Mouse (Mus musculus) right cerebral cortex, adult 18-20 months (tissue): ENCODE results near the gene BC055324.
"Not testable (repeated sequence)": the region's sequence is repeated elsewhere in the genome, so short reads cannot be mapped to it uniquely, and the experiment has no call there.

Experiments
- DNase-seq: peaks from one replicate; pipeline ENCODE4 v3.0.0; 2022; ENCODE audit warnings: mixed read lengths

Gene BC055324

GRCm38 (mm10) chr1:163994721-163995608, at the start of gene BC055324, which contains the start of gene Mettl18:
BC055324 (minus strand) TSS chr1:163994796.
Mettl18 (plus strand) TSS chr1:163994889.
- DNase-seq = peak; percentile 89

DNA sequence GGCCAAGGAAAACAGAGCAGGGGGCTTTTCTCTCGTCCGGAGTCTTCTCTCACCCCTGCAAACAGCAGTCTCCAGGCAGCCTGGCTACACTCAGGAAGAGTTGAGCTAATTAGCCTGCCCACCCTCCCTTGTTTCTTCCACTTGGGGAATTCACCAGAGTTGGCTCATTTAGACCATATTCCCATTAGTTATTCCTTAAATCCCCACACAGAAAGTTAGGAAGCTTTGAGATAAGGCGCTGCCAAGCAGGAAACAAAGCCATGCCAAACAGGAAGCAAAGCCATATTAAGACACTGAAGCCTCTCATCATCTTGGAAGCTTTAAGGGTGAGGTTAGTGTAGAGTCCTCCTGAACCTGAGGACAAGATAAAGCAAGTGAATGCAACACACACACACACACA, 49.0 kb upstream of the BC055324 start:
- no peak for DNase-seq

DNA sequence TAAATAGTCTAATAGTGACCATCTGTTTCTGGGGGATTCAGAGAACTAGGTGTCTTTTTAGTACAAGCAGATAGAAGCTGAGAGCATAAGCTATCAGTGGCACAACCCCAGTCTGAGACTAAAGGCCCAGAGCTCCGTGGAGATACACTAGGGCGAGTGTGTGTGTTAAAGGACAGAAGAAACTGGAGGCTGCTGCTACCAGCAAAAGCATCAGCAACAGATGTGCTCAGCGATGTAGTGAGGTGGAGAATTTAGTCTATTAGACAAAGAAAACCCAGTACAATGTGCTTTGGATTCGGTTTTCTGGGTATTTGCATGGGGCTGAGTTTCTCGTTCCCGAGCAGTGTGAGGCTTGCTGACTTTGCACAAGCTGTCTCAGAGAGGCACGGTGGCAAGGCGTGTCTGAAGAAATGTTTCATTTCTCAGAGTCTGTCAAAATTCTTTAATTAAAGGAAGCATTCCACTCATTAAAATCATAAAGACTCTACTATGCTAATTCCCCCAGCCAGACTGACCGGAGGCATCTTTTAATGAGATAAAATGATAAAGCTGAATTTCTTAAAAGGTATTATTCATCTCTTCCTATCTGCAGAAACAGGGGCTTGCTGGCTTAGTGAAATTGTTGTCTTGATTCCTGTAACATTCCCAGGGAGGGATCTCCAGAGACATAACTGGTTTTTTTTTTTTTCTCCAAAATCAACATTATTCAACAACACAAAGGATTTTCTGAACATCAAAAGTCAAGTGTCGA, 46.0 kb upstream of the BC055324 start:
- no peak for DNase-seq

GRCm38 (mm10) chr1:164027416-164027815, 32.8 kb upstream of the BC055324 start:
- no peak for DNase-seq

DNA sequence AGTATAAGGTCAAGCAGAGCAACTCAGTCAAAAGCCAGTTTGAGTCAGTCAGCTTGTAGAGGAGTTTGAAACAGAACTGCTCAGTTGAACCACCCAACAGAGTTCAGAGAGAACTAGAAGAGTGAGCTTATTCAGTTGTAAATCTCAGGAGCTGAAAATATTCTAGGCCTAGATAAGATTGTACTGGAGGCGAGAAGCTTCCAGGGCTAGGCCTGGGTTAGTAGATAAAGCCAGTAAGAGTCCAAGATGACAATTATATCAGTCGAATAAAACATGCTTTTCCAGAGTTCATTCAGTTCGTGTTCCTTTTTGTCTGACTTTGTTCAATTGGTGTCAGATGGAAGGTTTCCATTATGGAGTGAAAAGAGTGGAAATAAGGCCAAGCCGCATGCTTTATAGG, 31.1 kb upstream of the BC055324 start:
- no peak for DNase-seq

GRCm38 (mm10) chr1:164022106-164022505, 27.5 kb upstream of the BC055324 start:
- DNase-seq = not testable (repeated sequence)

DNA sequence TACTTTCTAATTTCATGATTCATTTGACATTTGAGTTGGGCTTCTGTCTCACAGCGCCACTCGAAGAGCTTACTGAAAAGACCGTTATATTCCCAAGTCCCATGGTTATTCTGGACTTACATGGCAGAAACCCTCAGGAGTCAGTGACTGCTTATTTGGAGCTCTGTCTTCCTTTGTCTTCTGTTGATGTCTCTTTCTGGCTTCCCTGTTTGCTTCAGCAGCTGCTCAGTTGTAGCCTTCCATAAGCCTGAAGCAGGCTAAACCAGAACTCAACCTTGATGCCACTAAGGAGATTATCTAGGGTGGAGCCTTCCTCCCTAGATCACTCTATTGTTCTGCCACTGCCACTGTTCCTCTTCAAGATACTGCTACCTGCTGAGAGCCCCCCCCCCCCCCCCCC, 26.1 kb upstream of the BC055324 start:
- not testable (repeated sequence) for DNase-seq

- DNase-seq = no peak
Observed at GRCm38 (mm10) chr1:164019789-164020188, 25.2 kb upstream of the BC055324 start.

- DNase-seq = no peak
Observed at GRCm38 (mm10) chr1:164018221-164018896, 23.8 kb upstream of the BC055324 start.

DNA sequence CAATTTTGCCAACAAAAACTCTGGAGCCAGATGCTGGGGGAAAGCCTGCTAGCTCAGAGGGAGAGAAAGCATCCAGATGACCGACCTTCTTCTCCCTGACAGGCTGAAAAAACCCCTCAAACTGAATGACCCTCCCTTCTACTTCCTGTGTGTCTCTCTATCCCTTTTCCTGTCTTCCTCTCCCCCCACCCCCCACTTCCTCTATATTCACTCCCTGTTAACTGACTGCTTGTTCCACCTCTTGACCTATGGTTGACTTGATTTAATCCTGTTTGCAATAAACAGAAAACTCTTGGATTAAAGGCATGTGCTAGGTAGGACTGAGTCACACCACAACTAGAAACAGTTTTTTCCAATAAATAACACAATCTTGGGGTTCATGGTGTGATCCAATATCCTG, 20.0 kb upstream of the BC055324 start:
- DNase-seq = no peak

DNA sequence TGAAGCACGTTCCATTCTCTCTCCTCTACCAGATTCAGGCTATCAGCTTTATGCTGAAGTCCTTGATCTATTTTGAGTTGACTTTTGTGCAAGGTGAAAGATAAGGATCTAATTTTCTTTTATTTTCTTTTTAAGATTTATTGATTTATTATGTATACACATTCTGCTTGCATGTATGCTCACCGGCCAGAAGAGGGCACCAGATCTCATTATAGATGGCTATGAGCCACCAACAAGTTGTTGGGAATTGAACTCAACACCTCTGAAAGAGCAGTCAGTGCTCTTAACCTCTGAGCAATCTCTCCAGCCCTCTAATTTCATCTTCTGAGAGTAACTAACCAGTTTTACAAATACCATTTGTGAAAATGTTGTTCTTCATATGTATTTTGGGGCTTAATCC, 14.6 kb upstream of the BC055324 start:
- peak; percentile 4 for DNase-seq

DNA sequence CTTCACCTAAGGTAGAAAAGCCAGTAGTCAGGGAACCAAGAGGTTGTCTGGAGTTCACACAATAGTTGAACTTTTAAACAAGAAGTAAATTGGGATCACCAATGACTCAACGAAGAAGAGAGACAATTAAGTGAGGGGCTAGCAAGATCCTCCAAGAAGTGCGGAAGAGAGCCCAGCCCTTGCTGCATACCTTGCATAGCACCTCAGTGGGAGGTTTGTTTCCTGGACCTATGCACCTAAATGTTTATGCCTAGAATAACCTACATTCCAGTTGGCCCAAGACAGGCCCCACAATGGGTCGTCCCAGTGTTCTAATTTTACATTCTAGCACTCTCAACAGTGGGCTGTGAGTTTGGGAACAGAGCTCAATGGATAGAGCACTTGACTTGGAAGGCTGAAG, 9.7 kb upstream of the BC055324 start:
- no peak for DNase-seq

DNA sequence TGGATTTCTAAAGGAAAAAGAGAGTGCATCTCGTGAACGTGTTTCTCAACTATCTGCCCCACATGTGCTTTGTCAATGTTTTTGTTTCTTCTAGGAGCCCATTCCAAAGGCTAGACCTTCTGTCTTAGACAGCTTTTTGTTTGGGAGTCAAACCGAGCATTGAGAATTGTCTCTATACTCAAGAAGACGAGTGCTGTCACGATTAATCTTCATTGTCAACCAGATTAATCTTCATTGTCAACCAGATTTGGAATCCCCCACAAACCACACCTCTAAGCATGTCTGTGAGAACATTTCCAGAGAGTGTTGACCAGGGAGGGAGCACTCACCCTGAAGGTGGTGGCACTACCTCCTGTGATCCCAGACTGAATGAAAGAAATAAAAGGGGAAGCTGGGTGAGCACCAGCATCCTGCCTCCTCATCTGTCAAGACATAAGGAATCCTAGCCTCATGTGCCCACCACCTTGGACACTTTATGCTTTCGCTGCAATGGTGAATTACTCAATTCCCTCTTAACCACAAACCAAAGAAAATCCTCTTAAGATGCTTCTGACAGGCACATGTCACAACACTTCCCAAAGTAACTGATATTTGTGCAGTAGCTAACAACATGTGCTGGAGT, 7.3 kb upstream of the BC055324 start:
- no peak for DNase-seq

DNA sequence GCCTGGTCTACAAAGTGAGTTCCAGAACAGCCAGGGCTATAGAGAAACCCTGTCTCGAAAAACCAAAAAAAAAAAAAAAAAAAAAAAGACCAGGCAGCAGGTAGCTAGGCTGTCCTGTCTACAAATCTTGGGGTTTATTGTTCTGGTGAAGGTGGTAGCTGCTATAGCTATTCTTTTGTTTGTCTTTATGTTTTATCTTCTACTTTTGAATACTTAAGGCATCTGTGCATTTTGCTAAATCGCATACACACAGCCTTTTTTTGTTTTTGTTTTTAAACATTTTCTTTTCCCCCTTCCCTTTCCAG, 965 bp upstream of the BC055324 start:
- DNase-seq = no peak

DNA sequence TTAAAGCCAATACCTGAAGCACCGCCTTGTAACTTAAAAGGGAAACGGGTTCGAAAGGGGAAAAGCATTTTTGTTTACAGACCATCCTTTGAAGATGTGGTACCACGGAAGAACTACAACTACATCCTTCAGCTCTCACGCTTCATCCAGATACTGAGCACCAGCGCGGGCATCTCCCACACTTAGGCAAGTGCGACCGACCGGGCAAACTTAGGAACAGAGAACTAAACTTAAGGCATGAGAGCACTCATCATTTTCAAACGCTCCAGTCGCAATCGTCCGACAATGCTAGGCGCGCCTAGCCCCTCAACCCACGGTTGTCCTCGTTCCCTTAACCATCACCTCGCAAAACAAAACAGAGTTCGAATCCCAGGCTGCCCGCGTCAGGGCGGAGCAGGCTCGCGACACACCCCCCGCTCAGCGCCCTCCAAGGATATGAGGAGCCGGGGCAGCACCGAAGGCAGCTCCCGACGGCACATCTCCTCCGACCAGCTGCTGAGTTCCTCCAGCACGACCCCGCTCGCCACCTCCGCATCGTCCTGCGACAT, 349 bp downstream of the BC055324 start:
- no peak for DNase-seq

DNA sequence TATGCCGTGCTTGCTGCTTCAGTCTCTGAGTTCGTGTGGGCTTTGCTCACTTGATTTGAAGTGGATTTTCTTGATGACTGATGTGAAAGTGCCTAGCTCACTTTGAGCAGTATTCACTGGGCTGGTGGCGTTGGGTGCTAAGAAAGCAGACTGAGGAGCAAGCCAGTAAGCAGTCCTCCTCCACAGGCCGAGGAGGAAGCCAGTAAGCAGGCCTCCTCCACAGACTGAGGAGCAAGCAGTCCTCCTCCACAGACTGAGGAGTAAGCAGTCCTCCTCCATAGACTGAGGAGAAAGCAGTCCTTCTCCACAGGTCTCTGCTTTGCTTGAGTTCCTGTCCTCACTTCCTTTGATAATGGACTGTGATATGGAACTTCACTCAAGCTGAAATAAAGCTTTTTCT, 2.2 kb downstream of the BC055324 start:
- DNase-seq = no peak

DNA sequence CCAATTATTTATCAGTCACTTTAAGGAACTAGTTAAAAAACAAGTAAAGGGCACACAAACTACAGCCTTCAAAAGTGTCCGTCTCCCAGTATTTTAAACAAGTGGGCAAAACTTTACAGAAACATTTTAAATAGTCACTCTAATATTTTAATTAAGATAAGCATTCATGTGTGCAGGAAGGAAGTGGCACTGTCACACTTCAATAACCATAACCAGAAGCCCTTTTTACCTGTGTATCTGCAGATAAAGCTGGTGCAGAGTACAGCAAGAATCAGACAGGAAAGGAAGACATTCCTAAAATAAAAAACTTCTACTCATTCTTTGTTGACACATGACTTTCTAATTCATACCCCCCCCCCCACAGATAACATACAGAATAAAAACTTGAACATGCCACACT, 18.1 kb downstream of the BC055324 start:
- DNase-seq = no peak

DNA sequence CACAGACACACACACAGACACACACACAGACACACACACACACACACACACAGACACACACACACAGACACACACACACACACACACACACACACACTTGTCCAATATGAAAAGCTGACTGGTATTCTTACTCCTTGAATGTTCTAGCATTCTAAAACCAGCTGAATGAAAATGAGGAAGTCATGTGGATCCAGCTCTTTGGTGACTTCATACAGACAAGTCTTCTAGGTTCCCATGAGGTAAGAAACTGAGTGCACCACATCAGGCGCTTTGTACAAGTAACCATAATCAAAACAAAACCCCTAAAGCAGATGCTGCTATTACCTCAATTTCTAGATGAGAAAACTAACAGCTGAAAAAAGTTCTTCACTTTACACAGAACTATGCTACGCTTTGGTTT, 19.5 kb downstream of the BC055324 start:
- DNase-seq = no peak

DNA sequence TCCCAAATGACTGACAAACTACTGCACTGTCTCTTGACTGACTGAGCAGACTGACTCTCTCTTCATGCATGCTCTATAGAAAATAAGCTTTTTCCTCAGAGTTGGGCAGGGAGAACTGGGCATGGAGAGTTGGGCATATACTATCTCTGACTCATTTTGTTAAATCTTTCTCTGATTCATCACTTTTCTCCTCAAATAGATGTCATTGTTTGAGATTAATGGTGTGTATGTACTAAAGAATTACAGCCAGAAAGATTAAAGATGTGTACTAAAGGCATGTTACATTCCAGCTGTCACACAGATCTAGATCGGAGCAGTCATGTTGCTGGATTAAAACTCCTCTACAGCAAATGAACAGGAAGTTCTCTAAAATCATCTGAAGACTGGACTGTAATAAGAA, 20.1 kb downstream of the BC055324 start:
- no peak for DNase-seq

DNA sequence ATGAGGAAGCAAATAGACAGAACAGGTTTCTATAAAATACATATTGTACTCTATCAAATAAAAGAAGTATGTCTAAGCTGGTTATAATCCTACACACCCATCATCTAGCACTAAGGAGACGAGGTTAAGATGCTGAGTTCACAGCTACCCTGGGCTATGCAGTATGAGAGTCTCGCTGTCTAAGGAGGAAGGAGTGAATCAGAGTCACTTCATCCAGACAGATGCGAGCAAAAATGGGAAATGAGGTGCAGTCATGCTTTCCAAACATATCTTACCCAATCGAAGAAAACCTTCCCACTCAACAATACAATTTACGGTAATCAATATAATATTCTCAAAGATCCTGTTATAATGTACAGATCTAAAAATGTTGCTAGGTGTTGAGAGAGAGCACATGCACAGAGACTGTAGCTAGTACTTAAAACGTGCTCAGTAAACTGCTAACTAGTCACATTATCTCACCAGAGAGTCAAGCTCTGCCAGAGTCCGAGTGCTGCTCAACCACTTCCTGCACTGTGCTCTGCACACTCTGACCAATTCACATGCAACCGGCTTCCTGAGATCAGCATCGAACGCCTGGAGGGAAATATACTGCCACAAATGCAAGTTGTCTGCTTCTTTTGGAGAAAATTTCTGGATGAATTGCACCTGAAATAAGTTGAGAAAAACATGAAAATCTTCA, 30.4 kb downstream of the BC055324 start:
- no peak for DNase-seq

DNA sequence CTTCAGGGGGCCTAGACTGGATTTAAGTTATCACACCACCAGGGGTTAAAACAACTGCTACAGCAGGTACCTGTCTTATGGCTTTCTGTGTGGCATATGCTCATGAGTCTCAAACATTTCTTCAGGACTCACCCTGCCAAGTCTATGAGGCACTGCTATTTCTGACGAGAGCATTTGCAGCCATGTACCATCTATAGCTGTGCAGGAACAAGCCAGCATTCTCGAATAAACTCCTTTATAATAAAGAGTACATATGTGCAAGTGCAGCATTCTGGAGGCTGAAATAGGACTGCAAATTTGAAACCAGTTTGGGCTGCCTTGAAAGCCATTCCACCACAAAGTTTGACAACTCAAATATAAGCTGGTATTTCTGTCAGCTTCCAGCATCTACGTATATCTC, 36.6 kb downstream of the BC055324 start:
- DNase-seq = no peak

DNA sequence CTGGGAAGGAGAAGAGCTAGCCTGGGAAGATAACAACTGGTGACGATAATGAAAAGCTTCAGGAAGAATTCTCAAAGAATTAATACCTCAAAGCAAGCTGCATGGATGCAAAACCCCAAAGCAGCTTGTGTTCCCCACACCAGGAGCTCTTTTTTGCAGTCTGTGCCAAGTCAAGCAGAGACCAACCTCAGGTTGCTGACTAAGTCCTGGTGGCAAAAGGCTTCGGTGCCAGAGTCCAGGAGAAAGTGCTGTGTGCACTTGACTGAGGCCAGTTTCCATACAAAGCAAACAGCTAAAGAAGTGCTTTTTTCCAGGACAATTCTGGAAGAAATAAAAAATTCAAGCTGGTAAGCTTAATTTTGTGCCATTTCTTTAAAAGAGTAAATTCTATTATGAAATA, 41.2 kb downstream of the BC055324 start:
- no peak for DNase-seq
